Comparison of ENCODE assay signal across 8 mouse cellular contexts in genomic region chr6:88196733-88197312, GRCm38 (mm10). TPM values are rescaled to one million over a fixed set of nuclear protein-coding genes. Genes with fewer than 3 reads are reported as not detected.
DNase-seq lines count a peak whose midpoint lies in the region; ATAC-seq and TF ChIP-seq lines count a peak whose summit lies in the region.
"Had no signal": no experiment of that assay in that cellular context is flagged by ENCODE, and none has a peak within 500 bp of the region (broad histone marks: within the 10 kb centered on the region; RNA-seq: fewer than 3 reads in every experiment).

No protein-coding gene starts in this region.

- no peak overlapping the region; the same call in 1 of the 2 replicates for H3K27ac ChIP-seq in spleen, adult 2 months (ENCODE audit: insufficient read depth, low read length)
- H3K27ac ChIP-seq in forebrain, embryonic 16.5 days (ENCODE audit: low read length), result no peak overlapping the region
- no peak overlapping the region for H3K27ac ChIP-seq in liver, embryonic 13.5 days

- ATAC-seq in forebrain, embryonic 16.5 days, result no peak
- no peak for ATAC-seq in liver, embryonic 13.5 days (ENCODE audit: low read depth)
- no peak for ATAC-seq in inflammation-experienced regulatory T-cells, adult 6 months

- 6% methylated on average over 44 of the region's 44 CpGs for WGBS in spleen, adult 2 months
- WGBS in forebrain, embryonic 16.5 days, result under 1% methylated on average over 42 of the region's 44 CpGs
- WGBS in liver, embryonic 13.5 days (ENCODE audit: insufficient replicate concordance), result under 1% methylated on average over 44 of the region's 44 CpGs

- peak overlapping the region; percentile 9; the same call in 1 of the 2 replicates for H3K4me3 ChIP-seq in spleen, adult 2 months (ENCODE audit: extremely low read depth, insufficient read depth, insufficient read length)
- H3K4me3 ChIP-seq in forebrain, embryonic 16.5 days (replicated peaks; ENCODE audit: low read length), result peak overlapping the region; percentile 24
- H3K4me3 ChIP-seq in liver, embryonic 13.5 days (replicated peaks), result peak overlapping the region; percentile 58

- no peak for DNase-seq in spleen, adult 2 months (ENCODE audit: low read depth in 1 of 2, low spot score in 2 of 2)
- DNase-seq in spleen, adult 12 weeks (ENCODE audit: low spot score), result no peak
- DNase-seq in liver, embryonic 13.5 days, result no peak
- no peak for DNase-seq in left cerebral cortex, postnatal 25 days (ENCODE audit: low spot score in 2 of 2)
- no peak for DNase-seq in ovary, postnatal 36 days (ENCODE audit: low spot score)
- DNase-seq: cerebellum, adult 2 months had no signal

- H3K27me3 ChIP-seq in spleen, adult 2 months (ENCODE audit: control insufficient read depth, insufficient read depth, low read length), result peaks cover 22% of the 10 kb centered on the region
- H3K27me3 ChIP-seq in forebrain, embryonic 16.5 days (replicated peaks; ENCODE audit: control insufficient read depth, insufficient read depth, low read length), result peaks cover 87% of the 10 kb centered on the region
- H3K27me3 ChIP-seq in liver, embryonic 13.5 days, result peaks cover 100% of the 10 kb centered on the region

- peak overlapping the region; percentile 46 for H3K4me2 ChIP-seq in forebrain, embryonic 16.5 days (ENCODE audit: low read length)
- peak overlapping the region; percentile 73 for H3K4me2 ChIP-seq in liver, embryonic 13.5 days

- TF ChIP-seq CTCF in spleen, adult 2 months (IDR thresholded peaks at IDR 0.05; ENCODE audit: extremely low read depth, insufficient read depth, insufficient read length, insufficient replicate concordance), result no peak

- no peaks in the 10 kb centered on the region for H3K36me3 ChIP-seq in spleen, adult 2 months (ENCODE audit: control insufficient read depth, insufficient read depth, low read length)
- H3K36me3 ChIP-seq in forebrain, embryonic 16.5 days (ENCODE audit: control insufficient read depth, insufficient read depth), result no peaks in the 10 kb centered on the region
- no peaks in the 10 kb centered on the region for H3K36me3 ChIP-seq in liver, embryonic 13.5 days

- no peaks in the 10 kb centered on the region for H3K9me3 ChIP-seq in forebrain, embryonic 16.5 days (ENCODE audit: control insufficient read depth, low read length)
- no peaks in the 10 kb centered on the region for H3K9me3 ChIP-seq in liver, embryonic 13.5 days (replicated peaks)

- peaks cover 5% of the 10 kb centered on the region; the same call in 1 of the 2 replicates for H3K4me1 ChIP-seq in spleen, adult 2 months (ENCODE audit: control insufficient read depth, insufficient read depth, insufficient read length)
- H3K4me1 ChIP-seq in forebrain, embryonic 16.5 days (replicated peaks; ENCODE audit: control insufficient read depth, insufficient read depth, low read length), result peaks cover 28% of the 10 kb centered on the region
- H3K4me1 ChIP-seq in liver, embryonic 13.5 days (replicated peaks), result peaks cover 66% of the 10 kb centered on the region

- TF ChIP-seq POLR2A in spleen, adult 2 months (IDR thresholded peaks at IDR 0.05; ENCODE audit: low read depth, low read length), result no peak

- intact Hi-C loops in left cerebral cortex, postnatal 25 days (cut with DNase I), result no loop called here

- no peak overlapping the region for H3K9ac ChIP-seq in forebrain, embryonic 16.5 days (replicated peaks; ENCODE audit: low read depth, low read length)
- H3K9ac ChIP-seq in liver, embryonic 13.5 days, result peak overlapping the region; percentile 43

RNA-seq across cellular contexts. Expression of gene Gata2, which starts 3.1 kb away (rescaled TPM):
- 13.1 and 13.2 TPM in 2 replicates for polyA plus RNA-seq in spleen, adult 2 months (2012; rRNA removed)
- polyA plus RNA-seq in forebrain, embryonic 16.5 days (2015; fragmentation: Nextera tagmentation; extraction: Ambion mirVana), result 1.8 TPM in 2 replicates
- polyA plus RNA-seq in liver, embryonic 13.5 days (2015; fragmentation: Nextera tagmentation; extraction: Ambion mirVana), result 6.9 and 7.4 TPM in 2 replicates
- total RNA-seq in left cerebral cortex, postnatal 25 days (2021), result 1 to 10 TPM; 4.8 to 5.9 TPM
- not detected for polyA plus RNA-seq in inflammation-experienced regulatory T-cells, adult 6 months (2017; shearing (Covaris generic))

RNA-seq across cellular contexts. Expression of gene Dnajb8, which starts 25.2 kb away (rescaled TPM):
- not detected in 2 replicates for polyA plus RNA-seq in spleen, adult 2 months (2012; rRNA removed)
- polyA plus RNA-seq in forebrain, embryonic 16.5 days (2015; fragmentation: Nextera tagmentation; extraction: Ambion mirVana), result not detected in 2 replicates
- polyA plus RNA-seq in liver, embryonic 13.5 days (2015; fragmentation: Nextera tagmentation; extraction: Ambion mirVana), result not detected in 2 replicates
- total RNA-seq in left cerebral cortex, postnatal 25 days (2021), result not detected
- polyA plus RNA-seq in inflammation-experienced regulatory T-cells, adult 6 months (2017; shearing (Covaris generic)), result not detected
- polyA plus RNA-seq: cerebellum, adult 2 months had no signal
